Mouse (Mus musculus): ENCODE measurements around the gene Gabarapl2. TPM values are rescaled to one million over a fixed set of nuclear protein-coding genes. Genes with fewer than 3 reads are reported as not detected.
A peak's percentile ranks its signal among the peaks of the same experiment; 100 is the strongest.

Gene Gabarapl2
- polyA plus RNA-seq (2015; fragmentation: Nextera tagmentation; extraction: Ambion mirVana), result 472 and 492 TPM in 2 replicates

GRCm38 (mm10) chr8:111940171-111941100 lies at the start of gene Gabarapl2:
Gene Gabarapl2 (plus strand): TSS chr8:111940703.
- Histone ChIP-seq H3K4me3 (peak within 1 kb of the TSS; percentile 99), H3K27me3 (no peaks in the 10 kb centered on the region), H3K9ac (peak within 1 kb of the TSS; percentile 98), H3K4me2 (peak within 1 kb of the TSS; percentile 100), H3K36me3 (peaks cover 32% of the 10 kb centered on the region), H3K4me1 (replicated peaks) (peaks cover 22% of the 10 kb centered on the region), H3K27ac (peak within 1 kb of the TSS; percentile 82), H3K9me3 (no peaks in the 10 kb centered on the region)
- ATAC-seq (ENCODE audit: low FRiP score), result peak; percentile 96
- WGBS, result under 1% methylated on average over 65 of the region's 65 CpGs

GRCm38 (mm10) chr8:111890911-111891303 lies 49.6 kb upstream of the Gabarapl2 start:
- peaks cover 70% of the 10 kb centered on the region for H3K27me3 ChIP-seq
- 62% methylated on average over 6 of the region's 6 CpGs for WGBS
- H3K27ac ChIP-seq, result no peak overlapping the region
- H3K4me3 ChIP-seq, result no peak overlapping the region
- H3K9ac ChIP-seq, result no peak overlapping the region
- H3K9me3 ChIP-seq, result no peaks in the 10 kb centered on the region
- H3K4me1 ChIP-seq (replicated peaks), result peaks cover 17% of the 10 kb centered on the region
- no peaks in the 10 kb centered on the region for H3K36me3 ChIP-seq
- no peak for ATAC-seq (ENCODE audit: low FRiP score)
- no peak overlapping the region for H3K4me2 ChIP-seq

GRCm38 (mm10) chr8:111891983-111892382 lies 48.5 kb upstream of the Gabarapl2 start:
- H3K4me3 ChIP-seq, result no peak overlapping the region
- 39% methylated on average over 8 of the region's 8 CpGs for WGBS
- H3K27ac ChIP-seq, result no peak overlapping the region
- H3K27me3 ChIP-seq, result peaks cover 61% of the 10 kb centered on the region
- no peak for ATAC-seq (ENCODE audit: low FRiP score)
- H3K4me1 ChIP-seq (replicated peaks), result peaks cover 17% of the 10 kb centered on the region
- no peak overlapping the region for H3K9ac ChIP-seq
- H3K4me2 ChIP-seq, result no peak overlapping the region
- no peaks in the 10 kb centered on the region for H3K9me3 ChIP-seq
- no peaks in the 10 kb centered on the region for H3K36me3 ChIP-seq

GRCm38 (mm10) chr8:111892615-111893014 lies 47.9 kb upstream of the Gabarapl2 start:
- 72% methylated on average over 5 of the region's 5 CpGs for WGBS
- Histone ChIP-seq H3K4me3 (no peak overlapping the region), H3K4me2 (no peak overlapping the region), H3K9ac (no peak overlapping the region), H3K9me3 (no peaks in the 10 kb centered on the region), H3K27ac (no peak overlapping the region), H3K27me3 (peaks cover 56% of the 10 kb centered on the region), H3K36me3 (no peaks in the 10 kb centered on the region), H3K4me1 (replicated peaks) (peaks cover 17% of the 10 kb centered on the region)
- ATAC-seq (ENCODE audit: low FRiP score), result no peak

GRCm38 (mm10) chr8:111894955-111895354 lies 45.5 kb upstream of the Gabarapl2 start:
- Histone ChIP-seq H3K27me3 (peaks cover 33% of the 10 kb centered on the region), H3K36me3 (no peaks in the 10 kb centered on the region), H3K4me1 (replicated peaks) (peaks cover 8% of the 10 kb centered on the region), H3K9ac (no peak overlapping the region), H3K9me3 (no peaks in the 10 kb centered on the region), H3K4me3 (no peak overlapping the region), H3K27ac (no peak overlapping the region), H3K4me2 (no peak overlapping the region)
- WGBS, result 89% methylated on average over 7 of the region's 7 CpGs
- ATAC-seq (ENCODE audit: low FRiP score), result no peak

- no peak overlapping the region for H3K4me3 ChIP-seq
- no peaks in the 10 kb centered on the region for H3K27me3 ChIP-seq
- H3K9me3 ChIP-seq, result no peaks in the 10 kb centered on the region
- no peaks in the 10 kb centered on the region for H3K36me3 ChIP-seq
- no peak overlapping the region for H3K4me2 ChIP-seq
- H3K4me1 ChIP-seq (replicated peaks), result no peaks in the 10 kb centered on the region
- WGBS, result 29% methylated on average over 10 of the region's 10 CpGs
- no peak overlapping the region for H3K9ac ChIP-seq
- H3K27ac ChIP-seq, result no peak overlapping the region
- ATAC-seq (ENCODE audit: low FRiP score), result no peak
These were observed 41.9 kb upstream of the Gabarapl2 start for GRCm38 (mm10) chr8:111898586-111898985.

GRCm38 (mm10) chr8:111902080-111902479 lies 38.4 kb upstream of the Gabarapl2 start:
- H3K4me3 ChIP-seq, result no peak overlapping the region
- H3K9ac ChIP-seq, result no peak overlapping the region
- ATAC-seq (ENCODE audit: low FRiP score), result no peak
- no peaks in the 10 kb centered on the region for H3K27me3 ChIP-seq
- no peak overlapping the region for H3K27ac ChIP-seq
- WGBS, result 46% methylated on average over 5 of the region's 5 CpGs
- no peaks in the 10 kb centered on the region for H3K36me3 ChIP-seq
- H3K9me3 ChIP-seq, result no peaks in the 10 kb centered on the region
- no peak overlapping the region for H3K4me2 ChIP-seq
- H3K4me1 ChIP-seq (replicated peaks), result no peaks in the 10 kb centered on the region

GRCm38 (mm10) chr8:111905500-111906121 lies 34.9 kb upstream of the Gabarapl2 start:
- H3K27ac ChIP-seq, result no peak overlapping the region
- H3K9ac ChIP-seq, result no peak overlapping the region
- 75% methylated on average over 7 of the region's 8 CpGs for WGBS
- no peaks in the 10 kb centered on the region for H3K9me3 ChIP-seq
- no peak for ATAC-seq (ENCODE audit: low FRiP score)
- no peaks in the 10 kb centered on the region for H3K27me3 ChIP-seq
- H3K4me3 ChIP-seq, result no peak overlapping the region
- H3K36me3 ChIP-seq, result no peaks in the 10 kb centered on the region
- H3K4me1 ChIP-seq (replicated peaks), result peaks cover 16% of the 10 kb centered on the region
- H3K4me2 ChIP-seq, result no peak overlapping the region

- Histone ChIP-seq H3K4me2 (peak within 1 kb of the TSS; percentile 78), H3K36me3 (0 out of 2 replicates have a peak, but pooled peaks cover 2% of the 10 kb centered on the region), H3K9ac (peak within 1 kb of the TSS; percentile 76), H3K4me1 (replicated peaks) (peaks cover 32% of the 10 kb centered on the region), H3K27me3 (0 out of 2 replicates have a peak, but pooled peaks cover 2% of the 10 kb centered on the region), H3K9me3 (no peaks in the 10 kb centered on the region), H3K27ac (no peak within 1 kb of the TSS), H3K4me3 (peak within 1 kb of the TSS; percentile 48)
- WGBS, result 4% methylated on average over 46 of the region's 47 CpGs
- peak; percentile 66 for ATAC-seq (ENCODE audit: low FRiP score)
These were observed 30.7 kb upstream of the Gabarapl2 start, which contains the start of gene Chst5 for GRCm38 (mm10) chr8:111909621-111910450. Gene Chst5 (minus strand): TSS chr8:111910447.

GRCm38 (mm10) chr8:111911572-111911971 lies 28.9 kb upstream of the Gabarapl2 start:
- Histone ChIP-seq H3K9me3 (no peaks in the 10 kb centered on the region), H3K9ac (no peak overlapping the region), H3K36me3 (peaks cover 5% of the 10 kb centered on the region), H3K27ac (no peak overlapping the region), H3K27me3 (0 out of 2 replicates have a peak, but pooled peaks cover 2% of the 10 kb centered on the region), H3K4me1 (replicated peaks) (peaks cover 32% of the 10 kb centered on the region), H3K4me2 (no peak overlapping the region), H3K4me3 (no peak overlapping the region)
- no peak for ATAC-seq (ENCODE audit: low FRiP score)
- WGBS, result 42% methylated on average over 7 of the region's 7 CpGs

GRCm38 (mm10) chr8:111912860-111913432 lies 27.6 kb upstream of the Gabarapl2 start:
- no peak overlapping the region for H3K9ac ChIP-seq
- no peak overlapping the region for H3K4me3 ChIP-seq
- no peak overlapping the region for H3K4me2 ChIP-seq
- H3K27ac ChIP-seq, result peak overlapping the region; percentile 72
- H3K27me3 ChIP-seq, result 0 out of 2 replicates have a peak, but pooled peaks cover 2% of the 10 kb centered on the region
- peaks cover 32% of the 10 kb centered on the region for H3K4me1 ChIP-seq (replicated peaks)
- no peaks in the 10 kb centered on the region for H3K9me3 ChIP-seq
- ATAC-seq (ENCODE audit: low FRiP score), result peak; percentile 89
- peaks cover 14% of the 10 kb centered on the region for H3K36me3 ChIP-seq
- WGBS, result 33% methylated on average over 12 of the region's 12 CpGs
